Comparison of ENCODE assay signal across 28 mouse cellular contexts in genomic region chr13:102521427-102521826, GRCm38 (mm10).
DNase-seq lines count a peak whose midpoint lies in the region; ATAC-seq and TF ChIP-seq lines count a peak whose summit lies in the region.
"Had no signal": no experiment of that assay in that cellular context is flagged by ENCODE, and none has a peak within 500 bp of the region (broad histone marks: within the 10 kb centered on the region; RNA-seq: fewer than 3 reads in every experiment).

No protein-coding gene starts in this region.

- DNase-seq in embryonic facial prominence, embryonic 14.5 days (ENCODE audit: low spot score), result peak; percentile 14
- no peak for DNase-seq in embryonic facial prominence, embryonic 10.5 days (ENCODE audit: low spot score)
- DNase-seq in heart, postnatal 25 days (ENCODE audit: low spot score), result no peak
- DNase-seq in midbrain, postnatal 0 days (ENCODE audit: low spot score), result no peak
- no peak for DNase-seq in adrenal gland, adult 2 months
- no peak for DNase-seq in gastrocnemius, adult 18-20 months (ENCODE audit: low spot score)
- DNase-seq: adrenal gland, postnatal 10 days; cerebellum, adult 18-20 months; cerebellum, postnatal 14 days; gastrocnemius, postnatal 25 days; kidney, adult 18-20 months; kidney, postnatal 25 days; liver, embryonic 13.5 days; lung, adult 18-20 months; lung, postnatal 10 days; right cerebral cortex, postnatal 4 days; thymus, adult 18-20 months; thymus, postnatal 25 days had no signal

- WGBS in embryonic facial prominence, embryonic 14.5 days, result 29% methylated on average over 1 of the region's 1 CpGs
- 45% methylated on average over 1 of the region's 1 CpGs for WGBS in embryonic facial prominence, embryonic 10.5 days
- WGBS in heart, embryonic 15.5 days, result 27% methylated on average over 1 of the region's 1 CpGs
- 40% methylated on average over 1 of the region's 1 CpGs for WGBS in midbrain, embryonic 16.5 days
- 57% methylated on average over 1 of the region's 1 CpGs for WGBS in midbrain, postnatal 0 days

- intact Hi-C loops in heart, postnatal 25 days (cut with DNase I), result no loop called here

- H3K4me1 ChIP-seq in embryonic facial prominence, embryonic 14.5 days (ENCODE audit: control insufficient read depth, insufficient read depth, low read length), result no peaks in the 10 kb centered on the region
- no peaks in the 10 kb centered on the region; the same call in 1 of the 2 replicates for H3K4me1 ChIP-seq in embryonic facial prominence, embryonic 10.5 days
- H3K4me1 ChIP-seq in heart, embryonic 15.5 days (replicated peaks), result peaks cover 11% of the 10 kb centered on the region
- no peaks in the 10 kb centered on the region for H3K4me1 ChIP-seq in midbrain, embryonic 16.5 days (ENCODE audit: control insufficient read depth, insufficient read depth, low read length)
- 0 out of 2 replicates have a peak, but pooled peaks cover 4% of the 10 kb centered on the region for H3K4me1 ChIP-seq in midbrain, postnatal 0 days (ENCODE audit: insufficient read depth, low read length)
- H3K4me1 ChIP-seq: forebrain, embryonic 13.5 days; hindbrain, embryonic 10.5 days; kidney, embryonic 15.5 days; limb, embryonic 15.5 days; liver, embryonic 13.5 days; neural tube, embryonic 13.5 days had no signal

- no peak overlapping the region for H3K4me3 ChIP-seq in embryonic facial prominence, embryonic 14.5 days (ENCODE audit: low read depth, low read length)
- no peak overlapping the region for H3K4me3 ChIP-seq in embryonic facial prominence, embryonic 10.5 days
- H3K4me3 ChIP-seq in heart, embryonic 15.5 days, result no peak overlapping the region
- H3K4me3 ChIP-seq in midbrain, embryonic 16.5 days (ENCODE audit: low read depth, low read length), result no peak overlapping the region
- no peak overlapping the region for H3K4me3 ChIP-seq in midbrain, postnatal 0 days (ENCODE audit: low read depth, low read length)
- H3K4me3 ChIP-seq: forebrain, embryonic 13.5 days; hindbrain, embryonic 10.5 days; kidney, embryonic 15.5 days; limb, embryonic 15.5 days; liver, embryonic 13.5 days; neural tube, embryonic 13.5 days had no signal

- no peaks in the 10 kb centered on the region for H3K27me3 ChIP-seq in embryonic facial prominence, embryonic 14.5 days (replicated peaks; ENCODE audit: control insufficient read depth, insufficient read depth, low read length)
- H3K27me3 ChIP-seq in embryonic facial prominence, embryonic 10.5 days (replicated peaks; ENCODE audit: low read depth, poor library complexity, severe bottlenecking), result no peaks in the 10 kb centered on the region
- H3K27me3 ChIP-seq in heart, embryonic 15.5 days, result no peaks in the 10 kb centered on the region
- H3K27me3 ChIP-seq in midbrain, embryonic 16.5 days (ENCODE audit: control insufficient read depth, insufficient read depth, low read depth, low read length), result no peaks in the 10 kb centered on the region
- H3K27me3 ChIP-seq in midbrain, postnatal 0 days (ENCODE audit: insufficient read depth, low read length), result no peaks in the 10 kb centered on the region; the same call in 1 of the 2 replicates
- H3K27me3 ChIP-seq: CH12.LX; forebrain, embryonic 13.5 days; kidney, embryonic 15.5 days; limb, embryonic 15.5 days; liver, embryonic 13.5 days; neural tube, embryonic 13.5 days had no signal

- H3K4me2 ChIP-seq in embryonic facial prominence, embryonic 14.5 days (ENCODE audit: low read depth, low read length), result no peak overlapping the region
- H3K4me2 ChIP-seq in heart, embryonic 15.5 days, result no peak overlapping the region
- H3K4me2 ChIP-seq in midbrain, embryonic 16.5 days (ENCODE audit: low read length), result no peak overlapping the region
- no peak overlapping the region for H3K4me2 ChIP-seq in midbrain, postnatal 0 days (ENCODE audit: low read depth, low read length, poor library complexity, severe bottlenecking)
- H3K4me2 ChIP-seq: forebrain, embryonic 13.5 days; kidney, embryonic 15.5 days; limb, embryonic 15.5 days; liver, embryonic 13.5 days; neural tube, embryonic 13.5 days had no signal

- ATAC-seq in embryonic facial prominence, embryonic 14.5 days (ENCODE audit: low read depth), result no peak
- no peak for ATAC-seq in heart, embryonic 15.5 days (replicated peaks; ENCODE audit: insufficient number of reproducible peaks, insufficient read depth, low FRiP score, low read depth)
- 0 out of 2 replicates have a peak, but pooled peaks have one; percentile 28 for ATAC-seq in midbrain, embryonic 16.5 days
- no peak for ATAC-seq in midbrain, postnatal 0 days (ENCODE audit: low FRiP score)
- ATAC-seq: forebrain, embryonic 13.5 days; hindbrain, embryonic 16.5 days had no signal

- no peaks in the 10 kb centered on the region for H3K36me3 ChIP-seq in embryonic facial prominence, embryonic 14.5 days (ENCODE audit: control insufficient read depth, insufficient read depth, low read length)
- H3K36me3 ChIP-seq in embryonic facial prominence, embryonic 10.5 days (replicated peaks), result no peaks in the 10 kb centered on the region
- H3K36me3 ChIP-seq in heart, embryonic 15.5 days, result no peaks in the 10 kb centered on the region
- H3K36me3 ChIP-seq in midbrain, embryonic 16.5 days (ENCODE audit: control insufficient read depth, insufficient read depth, low read length), result no peaks in the 10 kb centered on the region
- H3K36me3 ChIP-seq in midbrain, postnatal 0 days (ENCODE audit: insufficient read depth, low read length), result no peaks in the 10 kb centered on the region
- H3K36me3 ChIP-seq: hindbrain, embryonic 10.5 days; kidney, embryonic 15.5 days; limb, embryonic 15.5 days; liver, embryonic 13.5 days; neural tube, embryonic 13.5 days had no signal

- no peak overlapping the region for H3K27ac ChIP-seq in embryonic facial prominence, embryonic 14.5 days (replicated peaks; ENCODE audit: low read depth, low read length)
- no peak overlapping the region for H3K27ac ChIP-seq in embryonic facial prominence, embryonic 10.5 days (replicated peaks)
- H3K27ac ChIP-seq in heart, embryonic 15.5 days, result peak overlapping the region; percentile 55
- H3K27ac ChIP-seq in midbrain, embryonic 16.5 days (ENCODE audit: low read length), result no peak overlapping the region
- no peak overlapping the region for H3K27ac ChIP-seq in midbrain, postnatal 0 days (ENCODE audit: low read depth, low read length)
- H3K27ac ChIP-seq: forebrain, embryonic 13.5 days; hindbrain, embryonic 10.5 days; kidney, embryonic 15.5 days; limb, embryonic 15.5 days; liver, embryonic 13.5 days; neural tube, embryonic 13.5 days; stomach, postnatal 0 days had no signal

- TF ChIP-seq CTCF in midbrain, postnatal 0 days (IDR thresholded peaks at IDR 0.05), result no peak

- H3K9ac ChIP-seq in embryonic facial prominence, embryonic 14.5 days (ENCODE audit: low read depth, low read length), result no peak overlapping the region
- no peak overlapping the region for H3K9ac ChIP-seq in heart, embryonic 15.5 days
- H3K9ac ChIP-seq in midbrain, embryonic 16.5 days (ENCODE audit: low read depth, low read length), result no peak overlapping the region
- no peak overlapping the region for H3K9ac ChIP-seq in midbrain, postnatal 0 days (replicated peaks; ENCODE audit: low read length, poor library complexity, severe bottlenecking)
- H3K9ac ChIP-seq: forebrain, embryonic 13.5 days; kidney, embryonic 15.5 days; limb, embryonic 15.5 days; liver, embryonic 13.5 days; neural tube, embryonic 13.5 days had no signal

- H3K9me3 ChIP-seq in embryonic facial prominence, embryonic 14.5 days (ENCODE audit: control insufficient read depth, low read length), result no peaks in the 10 kb centered on the region
- no peaks in the 10 kb centered on the region for H3K9me3 ChIP-seq in embryonic facial prominence, embryonic 10.5 days
- no peaks in the 10 kb centered on the region for H3K9me3 ChIP-seq in heart, embryonic 15.5 days (replicated peaks)
- no peaks in the 10 kb centered on the region for H3K9me3 ChIP-seq in midbrain, embryonic 16.5 days (replicated peaks; ENCODE audit: control insufficient read depth, low read length, poor library complexity, severe bottlenecking)
- H3K9me3 ChIP-seq in midbrain, postnatal 0 days (ENCODE audit: low read length), result no peaks in the 10 kb centered on the region
- H3K9me3 ChIP-seq: forebrain, embryonic 13.5 days; hindbrain, embryonic 10.5 days; kidney, embryonic 15.5 days; limb, embryonic 15.5 days; liver, embryonic 13.5 days; neural tube, embryonic 13.5 days had no signal
